Mouse (Mus musculus): ENCODE measurements at regions not wholly inside any gene's neighbourhood (a gene's known extent, or its start where the extent isn't known, plus 50 kb on each side); places are given as distances from the start of the nearest gene placed in this dataset.

DNA sequence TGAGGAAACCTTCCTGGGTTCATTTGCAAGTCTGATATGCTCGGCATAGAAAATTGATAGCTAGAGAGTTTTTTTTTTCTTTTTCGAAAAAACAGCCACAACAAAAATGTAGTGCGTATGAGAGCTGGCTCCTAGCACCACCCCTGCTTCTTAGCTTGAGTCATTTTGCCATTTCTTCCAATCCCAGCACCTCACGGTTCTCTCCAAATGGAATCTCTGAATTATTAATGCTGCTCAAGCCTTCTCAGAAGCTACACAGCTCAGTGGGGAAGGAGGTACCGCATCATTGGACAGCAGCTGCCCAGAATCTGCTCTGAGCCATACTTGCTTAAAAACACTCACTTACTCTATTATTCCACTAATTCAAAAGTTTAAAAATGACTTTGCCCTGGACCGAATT, 393.6 kb downstream of the Plekhb2 start:
- H3K36me3 ChIP-seq: no peaks in the 10 kb centered on the region
- H3K27me3 ChIP-seq: no peaks in the 10 kb centered on the region
- no peak overlapping the region for H3K9ac ChIP-seq
- WGBS: 35% methylated on average over 6 of the region's 6 CpGs
- H3K9me3 ChIP-seq: no peaks in the 10 kb centered on the region
- peak overlapping the region; percentile 72 for H3K27ac ChIP-seq
- no peak overlapping the region for H3K4me3 ChIP-seq
- ATAC-seq (ENCODE audit: low FRiP score): peak; percentile 78
- peak overlapping the region; percentile 36 for H3K4me2 ChIP-seq
- H3K4me1 ChIP-seq (replicated peaks): peaks cover 22% of the 10 kb centered on the region

DNA sequence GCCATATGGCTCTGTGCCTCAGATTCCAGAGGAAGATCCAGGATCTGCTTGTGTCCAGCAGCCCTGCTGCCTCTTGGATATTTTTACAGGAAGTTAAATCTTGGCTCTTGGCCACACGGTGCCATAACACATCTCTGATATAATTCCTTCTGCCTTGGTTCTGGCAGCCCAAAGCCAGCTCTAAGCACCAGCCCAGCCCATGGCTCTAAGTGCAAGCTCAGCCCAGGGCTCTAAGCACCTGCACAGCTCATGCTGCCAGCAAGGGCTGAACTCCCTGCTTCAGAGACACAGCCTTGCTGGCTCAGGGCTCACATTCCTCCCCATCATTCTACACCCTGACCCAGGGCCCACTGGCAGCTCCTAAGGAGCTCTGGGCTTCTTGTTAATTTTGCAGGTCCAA, 415.3 kb downstream of the Plekhb2 start:
- Histone ChIP-seq H3K4me1 (replicated peaks) (no peaks in the 10 kb centered on the region; the same call in none of the 2 replicates), H3K4me3 (no peak overlapping the region), H3K9me3 (no peaks in the 10 kb centered on the region), H3K9ac (no peak overlapping the region), H3K27me3 (no peaks in the 10 kb centered on the region), H3K36me3 (no peaks in the 10 kb centered on the region), H3K4me2 (no peak overlapping the region), H3K27ac (no peak overlapping the region)
- no peak for ATAC-seq (ENCODE audit: low FRiP score)
- 79% methylated on average over 1 of the region's 1 CpGs for WGBS

DNA sequence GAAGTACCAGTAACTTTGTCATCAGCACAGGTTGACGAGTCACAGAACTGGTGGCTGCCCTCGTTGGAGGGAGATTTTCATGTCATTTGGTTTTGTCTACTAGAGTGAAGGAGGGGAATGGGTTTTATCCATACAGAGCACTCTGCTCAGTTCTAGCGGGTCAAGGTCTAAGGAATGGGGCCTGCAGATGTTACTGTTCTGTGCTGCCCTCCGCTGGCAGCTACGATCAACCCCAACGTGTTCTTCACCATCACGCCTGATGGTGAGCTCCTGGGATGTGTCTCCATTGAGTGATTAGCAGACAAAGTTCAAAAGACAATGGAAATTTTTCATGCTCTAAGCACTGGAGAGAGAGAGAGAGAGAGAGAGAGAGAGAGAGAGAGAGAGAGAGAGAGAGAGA, 416.9 kb downstream of the Plekhb2 start:
- Histone ChIP-seq H3K9me3 (no peaks in the 10 kb centered on the region), H3K9ac (no peak overlapping the region), H3K4me1 (replicated peaks) (no peaks in the 10 kb centered on the region; the same call in none of the 2 replicates), H3K27me3 (no peaks in the 10 kb centered on the region), H3K4me2 (no peak overlapping the region), H3K36me3 (no peaks in the 10 kb centered on the region), H3K4me3 (no peak overlapping the region), H3K27ac (no peak overlapping the region)
- ATAC-seq (ENCODE audit: low FRiP score): no peak
- 54% methylated on average over 7 of the region's 7 CpGs for WGBS

DNA sequence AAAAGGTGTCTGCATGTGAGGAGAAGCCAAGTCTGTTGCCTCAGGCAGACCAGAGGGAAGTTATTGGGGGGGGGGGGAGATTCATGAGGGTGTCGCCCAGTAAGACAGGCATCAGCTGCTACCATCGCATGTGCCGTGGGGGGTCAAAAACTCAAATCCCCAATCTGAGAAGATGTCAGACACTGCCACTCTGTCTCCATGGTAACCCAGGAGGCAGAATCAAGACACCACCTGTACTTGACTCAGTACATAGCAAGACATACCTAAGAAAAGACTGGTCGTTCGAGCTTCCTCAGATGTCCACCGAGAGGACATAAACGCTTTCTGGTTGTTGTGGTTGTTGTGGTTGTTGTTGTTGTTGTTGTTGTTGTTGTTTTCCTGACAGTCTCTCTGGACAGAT, 418.1 kb downstream of the Plekhb2 start:
- no peak overlapping the region for H3K27ac ChIP-seq
- ATAC-seq (ENCODE audit: low FRiP score): no peak
- WGBS: 85% methylated on average over 7 of the region's 7 CpGs

DNA sequence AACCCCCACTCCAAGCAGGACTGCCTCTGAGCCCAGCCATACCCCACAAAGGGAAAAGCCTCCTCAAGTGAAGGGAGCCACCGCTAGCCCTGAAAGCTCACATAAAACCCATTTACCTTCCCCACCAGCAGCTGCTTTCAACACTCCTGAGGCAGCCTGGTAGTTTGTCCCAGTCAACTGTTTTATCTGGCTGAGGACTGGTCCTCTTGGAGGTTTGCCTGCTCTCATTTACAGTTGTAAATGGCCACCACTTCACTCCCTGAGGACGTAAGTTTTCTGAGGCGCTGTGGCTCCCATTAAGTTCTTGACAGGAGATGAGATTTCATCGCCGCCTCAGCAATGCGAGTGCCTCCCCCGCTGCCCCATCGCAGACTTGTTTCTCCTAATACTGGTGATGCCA, 425.2 kb downstream of the Plekhb2 start:
- Histone ChIP-seq H3K4me3 (no peak overlapping the region), H3K27me3 (no peaks in the 10 kb centered on the region), H3K36me3 (no peaks in the 10 kb centered on the region), H3K9ac (no peak overlapping the region), H3K9me3 (no peaks in the 10 kb centered on the region), H3K27ac (no peak overlapping the region), H3K4me2 (no peak overlapping the region), H3K4me1 (replicated peaks) (0 out of 2 replicates have a peak, but pooled peaks cover 2% of the 10 kb centered on the region)
- 89% methylated on average over 8 of the region's 8 CpGs for WGBS
- ATAC-seq (ENCODE audit: low FRiP score): no peak

More for the DNA sequence above, 418.1 kb downstream of the Plekhb2 start:
- H3K4me3 ChIP-seq: no peak overlapping the region
- no peak overlapping the region for H3K9ac ChIP-seq
- H3K27me3 ChIP-seq: no peaks in the 10 kb centered on the region
- no peaks in the 10 kb centered on the region for H3K36me3 ChIP-seq
- H3K9me3 ChIP-seq: no peaks in the 10 kb centered on the region
- no peaks in the 10 kb centered on the region; the same call in none of the 2 replicates for H3K4me1 ChIP-seq (replicated peaks)
- no peak overlapping the region for H3K4me2 ChIP-seq

Measured in hindbrain, embryonic 13.5 days (tissue).